Mouse (Mus musculus) myocyte (in vitro differentiated cells): ENCODE results near the gene Dusp5.

Experiments
- MAX ChIP-seq: IDR thresholded peaks from one replicate; pipeline ENCODE4 v1.6.1; 2011; ENCODE audit warnings: low read depth, mild to moderate bottlenecking, control low read depth
- POLR2A ChIP-seq: IDR thresholded peaks from one replicate; pipeline ENCODE4 v1.6.1; 2011; ENCODE audit warnings: low read depth, mild to moderate bottlenecking, control low read depth, moderate library complexity; ENCODE audit not compliant: insufficient read length
- TCF12 ChIP-seq: IDR thresholded peaks from one replicate; pipeline ENCODE4 v1.6.1; 2011; ENCODE audit warnings: mild to moderate bottlenecking, control low read depth; ENCODE audit not compliant: poor library complexity, insufficient read depth, severe bottlenecking
- USF1 ChIP-seq: IDR thresholded peaks from one replicate; pipeline ENCODE4 v1.6.1; 2011; ENCODE audit warnings: low read depth, mild to moderate bottlenecking, control low read depth, moderate library complexity

DNA sequence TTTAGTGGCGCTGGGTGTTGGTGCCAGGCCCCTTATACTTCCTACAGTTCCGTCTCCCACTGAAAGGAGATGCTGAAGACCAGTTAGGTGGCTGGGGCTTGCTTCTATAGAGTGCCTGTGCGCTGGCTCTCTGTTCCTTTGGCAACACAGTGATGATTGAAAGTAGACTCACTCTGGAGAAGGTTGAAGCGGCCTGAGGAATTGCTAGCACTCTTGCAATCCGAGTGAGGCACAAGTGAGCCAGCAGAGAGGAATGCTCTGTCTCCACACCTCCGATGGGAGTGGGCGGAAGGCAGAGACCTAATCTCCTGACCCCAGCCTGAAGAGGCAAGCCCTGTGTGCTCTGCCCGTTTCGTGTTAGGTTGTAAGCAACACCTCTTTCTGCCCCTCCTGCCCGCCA, 2.5 kb downstream of the Dusp5 start:
- TF ChIP-seq POLR2A (no peak), USF1 (no peak), MAX (no peak), TCF12 (no peak)
